Mouse (Mus musculus) stomach, embryonic 14.5 days (tissue): ENCODE measurements at regions not wholly inside any gene's neighbourhood (a gene's known extent, or its start where the extent isn't known, plus 50 kb on each side); places are given as distances from the start of the nearest gene placed in this dataset.
A peak's percentile ranks its signal among the peaks of the same experiment; 100 is the strongest.

Experiments used
- ATAC-seq: fragments of 200-750 bp; cut with Nextera tagmentation; 2 replicates; pipeline ENCODE4 v1.8.0; 2017; ENCODE audit warnings: low read depth, moderate TSS enrichment; ENCODE audit not compliant: insufficient number of reproducible peaks, insufficient read depth, low FRiP score
- H3K27ac ChIP-seq: fragments of 300-500 bp; sonication (generic); 2 replicates; pipeline ENCODE4 v1.5.1; 2014; ENCODE audit warnings: mild to moderate bottlenecking, low read length, moderate library complexity, mixed read lengths
- H3K27me3 ChIP-seq: fragments of 300-500 bp; sonication (generic); 2 replicates; pipeline ENCODE4 v1.6.1; 2014; ENCODE audit warnings: low read length, control low read depth, mixed read lengths; ENCODE audit not compliant: control insufficient read depth, insufficient read depth
- H3K36me3 ChIP-seq: fragments of 300-500 bp; sonication (generic); 2 replicates; pipeline ENCODE4 v1.6.1; 2014; ENCODE audit warnings: mild to moderate bottlenecking, control low read depth, low read length, moderate library complexity, mixed read lengths; ENCODE audit not compliant: control insufficient read depth, insufficient read depth
- H3K4me1 ChIP-seq: fragments of 300-500 bp; sonication (generic); 2 replicates; pipeline ENCODE4 v1.6.1; 2014; ENCODE audit warnings: low read length, control low read depth, mixed read lengths; ENCODE audit not compliant: control insufficient read depth, insufficient read depth
- H3K4me2 ChIP-seq: fragments of 300-500 bp; sonication (generic); replicated peaks from 2 replicates; pipeline ENCODE4 v1.6.1; 2014; ENCODE audit warnings: low read depth, low read length, control low read depth
- H3K4me3 ChIP-seq: fragments of 300-500 bp; sonication (generic); 2 replicates; pipeline ENCODE4 v1.5.1; 2014; ENCODE audit warnings: low read depth, low read length, control low read depth
- H3K9ac ChIP-seq: fragments of 300-500 bp; sonication (generic); replicated peaks from 2 replicates; pipeline ENCODE4 v1.6.1; 2014; ENCODE audit warnings: low read depth, mild to moderate bottlenecking, control low read depth, low read length, moderate library complexity, mixed read lengths
- H3K9me3 ChIP-seq: fragments of 300-500 bp; sonication (generic); 2 replicates; pipeline ENCODE4 v1.6.1; 2016; ENCODE audit warnings: low read depth, low read length, control low read depth; ENCODE audit not compliant: control insufficient read depth
- WGBS: fragments of 180-500 bp; shearing (Covaris S2); extraction: QIAGEN DNeasy Blood & Tissue Kit; methylation state at CpG from one replicate; pipeline ENCODE4 v1.1.7; 2014; 5-methylcytosine and 5-hydroxymethylcytosine counted together

GRCm38 (mm10) chr16:50799145-50799794 lies 208.3 kb upstream of the Ccdc54 start:
- Histone ChIP-seq H3K4me1 (no peaks in the 10 kb centered on the region), H3K9ac (no peak overlapping the region), H3K27ac (no peak overlapping the region), H3K9me3 (no peaks in the 10 kb centered on the region), H3K4me3 (no peak overlapping the region), H3K36me3 (no peaks in the 10 kb centered on the region), H3K4me2 (no peak overlapping the region), H3K27me3 (no peaks in the 10 kb centered on the region)
- ATAC-seq: peak; percentile 50; the same call in 1 of the 2 replicates
- 37% methylated on average over 10 of the region's 10 CpGs for WGBS

- 74% methylated on average over 6 of the region's 6 CpGs for WGBS
- H3K4me1 ChIP-seq: no peaks in the 10 kb centered on the region
- ATAC-seq: no peak
Measured at GRCm38 (mm10) chr16:50798095-50798494, 207.1 kb upstream of the Ccdc54 start.

GRCm38 (mm10) chr16:50792960-50793359 lies 202.0 kb upstream of the Ccdc54 start:
- Histone ChIP-seq H3K36me3 (no peaks in the 10 kb centered on the region), H3K27me3 (no peaks in the 10 kb centered on the region), H3K27ac (no peak overlapping the region), H3K4me1 (no peaks in the 10 kb centered on the region), H3K9me3 (no peaks in the 10 kb centered on the region), H3K9ac (no peak overlapping the region), H3K4me2 (no peak overlapping the region), H3K4me3 (no peak overlapping the region)
- WGBS: 63% methylated on average over 2 of the region's 2 CpGs
- no peak for ATAC-seq

More at GRCm38 (mm10) chr16:50798095-50798494, 207.1 kb upstream of the Ccdc54 start:
- Histone ChIP-seq H3K27ac (no peak overlapping the region), H3K4me2 (no peak overlapping the region), H3K27me3 (no peaks in the 10 kb centered on the region), H3K4me3 (no peak overlapping the region), H3K36me3 (no peaks in the 10 kb centered on the region), H3K9me3 (no peaks in the 10 kb centered on the region), H3K9ac (no peak overlapping the region)

- Histone ChIP-seq H3K36me3 (no peaks in the 10 kb centered on the region), H3K4me3 (no peak overlapping the region), H3K27ac (no peak overlapping the region), H3K4me1 (no peaks in the 10 kb centered on the region), H3K4me2 (no peak overlapping the region), H3K9ac (no peak overlapping the region), H3K27me3 (no peaks in the 10 kb centered on the region), H3K9me3 (no peaks in the 10 kb centered on the region)
- ATAC-seq: no peak
- 51% methylated on average over 2 of the region's 2 CpGs for whole genome bisulfite sequencing
Measured at GRCm38 (mm10) chr16:50792506-50792905, 201.6 kb upstream of the Ccdc54 start.

- 89% methylated on average over 4 of the region's 4 CpGs for WGBS
- Histone ChIP-seq H3K4me1 (no peaks in the 10 kb centered on the region; the same call in 1 of the 2 replicates), H3K9ac (no peak overlapping the region), H3K27me3 (no peaks in the 10 kb centered on the region), H3K36me3 (no peaks in the 10 kb centered on the region), H3K4me3 (no peak overlapping the region), H3K9me3 (no peaks in the 10 kb centered on the region), H3K4me2 (no peak overlapping the region), H3K27ac (no peak overlapping the region)
- no peak for ATAC-seq
Measured at GRCm38 (mm10) chr16:50788702-50789101, 197.7 kb upstream of the Ccdc54 start.

- H3K9me3 ChIP-seq: no peaks in the 10 kb centered on the region
- H3K36me3 ChIP-seq: no peaks in the 10 kb centered on the region
- WGBS: 55% methylated on average over 3 of the region's 3 CpGs
- H3K27me3 ChIP-seq: no peaks in the 10 kb centered on the region
- no peak for ATAC-seq
- no peak overlapping the region for H3K9ac ChIP-seq
- no peaks in the 10 kb centered on the region; the same call in 1 of the 2 replicates for H3K4me1 ChIP-seq
- no peak overlapping the region for H3K27ac ChIP-seq
- H3K4me2 ChIP-seq: no peak overlapping the region
- no peak overlapping the region for H3K4me3 ChIP-seq
Measured at GRCm38 (mm10) chr16:50786199-50786598, 195.2 kb upstream of the Ccdc54 start.

- Histone ChIP-seq H3K9me3 (no peaks in the 10 kb centered on the region), H3K27me3 (no peaks in the 10 kb centered on the region), H3K4me3 (no peak overlapping the region), H3K9ac (no peak overlapping the region), H3K27ac (no peak overlapping the region), H3K4me2 (no peak overlapping the region), H3K36me3 (no peaks in the 10 kb centered on the region), H3K4me1 (no peaks in the 10 kb centered on the region; the same call in 1 of the 2 replicates)
- ATAC-seq: peak; percentile 81
- WGBS: 65% methylated on average over 1 of the region's 1 CpGs
Measured at GRCm38 (mm10) chr16:50785384-50785783, 194.4 kb upstream of the Ccdc54 start.

GRCm38 (mm10) chr16:50784651-50785228 lies 193.8 kb upstream of the Ccdc54 start:
- H3K36me3 ChIP-seq: no peaks in the 10 kb centered on the region
- H3K4me2 ChIP-seq: no peak overlapping the region
- 73% methylated on average over 3 of the region's 3 CpGs for WGBS
- no peak overlapping the region for H3K27ac ChIP-seq
- no peak overlapping the region for H3K9ac ChIP-seq
- no peak overlapping the region for H3K4me3 ChIP-seq
- H3K27me3 ChIP-seq: no peaks in the 10 kb centered on the region
- no peak for ATAC-seq
- no peaks in the 10 kb centered on the region for H3K9me3 ChIP-seq
- no peaks in the 10 kb centered on the region; the same call in 1 of the 2 replicates for H3K4me1 ChIP-seq
